Mouse (Mus musculus) gastrocnemius, adult 2 months (tissue): ENCODE measurements around the gene Itgb3bp. TPM values are rescaled to one million over a fixed set of nuclear protein-coding genes. Genes with fewer than 3 reads are reported as not detected.
A peak's percentile ranks its signal among the peaks of the same experiment; 100 is the strongest.

Experiments
- DNase-seq: peaks from one replicate; pipeline ENCODE4 v3.0.0; 2022
- H3K27ac ChIP-seq: fragments of 200-600 bp; 2 replicates; pipeline ENCODE4 v1.8.1; 2022; ENCODE audit warnings: mild to moderate bottlenecking
- H3K4me3 ChIP-seq: fragments of 200-600 bp; 2 replicates; pipeline ENCODE4 v1.8.1; 2022; ENCODE audit warnings: mild to moderate bottlenecking, moderate library complexity
- CTCF ChIP-seq: fragments of 200-600 bp; IDR thresholded peaks from 2 replicates; pipeline ENCODE4 v1.8.1; 2022; ENCODE audit warnings: antibody characterized with exemption, mild to moderate bottlenecking, moderate library complexity
- intact Hi-C: fragments of 180-260 bp; cut with DNase I; formaldehyde crosslinking; loops from one replicate; pipeline ENCODE4 v1.15.1; 2025
- long read RNA-seq, 2 experiments: library from polyadenylated mRNA; stranded (forward); transcript quantifications; one replicate each; pipeline ENCODE4 v2.0.0; 2021
- total RNA-seq, 2 experiments: library from RNA; stranded (reverse); gene quantifications; 2 replicates each; pipeline ENCODE4 v1.2.3; 2021

Itgb3bp gene
- total RNA-seq = 1 to 10 TPM; 3.7 to 5.1 TPM
- long read RNA-seq, experiment 1, partial matches to known transcripts = 0 of 5 reads
- long read RNA-seq, experiment 1, other reads (novel, unspliced or antisense) = 4 of 5 reads
- long read RNA-seq, experiment 2, partial matches to known transcripts = 2 of 8 reads
- long read RNA-seq, experiment 2, other reads (novel, unspliced or antisense) = 3 of 8 reads

DNA sequence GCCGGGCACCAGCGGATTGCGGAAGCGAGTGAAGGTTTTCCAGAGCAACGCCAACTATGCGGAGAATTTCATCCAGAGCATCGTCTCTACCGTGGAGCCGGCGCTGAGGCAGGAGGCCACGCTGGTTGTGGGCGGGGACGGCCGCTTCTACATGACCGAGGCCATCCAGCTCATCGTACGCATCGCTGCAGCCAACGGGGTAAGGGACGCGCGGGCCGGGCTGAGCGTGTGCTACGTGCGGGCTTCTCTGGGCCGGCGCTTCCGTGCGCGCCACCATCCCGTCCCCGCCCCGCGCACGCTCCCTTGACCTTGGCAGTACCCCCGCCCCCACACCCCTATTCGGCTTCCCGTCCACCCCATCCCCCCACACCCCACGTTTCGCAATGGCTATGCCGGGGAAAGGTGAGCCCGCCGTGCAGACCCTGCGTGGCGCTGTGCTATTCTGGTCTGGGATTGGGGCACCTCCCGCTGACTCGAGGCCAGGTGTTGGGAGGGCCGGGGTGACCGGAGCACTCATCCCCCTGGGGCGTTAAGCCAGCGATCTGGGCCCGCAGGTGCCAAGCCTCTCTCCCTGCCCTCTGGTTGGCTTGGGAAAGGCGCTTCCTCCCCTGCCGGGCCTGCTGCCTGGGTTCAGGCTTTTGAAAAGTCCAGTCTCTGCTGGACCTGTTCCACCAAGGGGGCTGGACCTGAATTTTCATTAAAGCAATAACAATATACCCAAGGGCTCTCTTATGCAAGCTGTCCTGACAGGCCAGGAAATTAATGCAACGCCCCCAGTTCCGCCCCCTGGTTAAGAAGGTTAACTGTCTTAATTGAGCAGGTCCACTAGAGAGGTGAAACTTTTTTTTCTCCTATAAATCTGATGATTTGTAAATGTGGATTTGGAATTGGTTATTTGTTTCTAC lies at the start of gene Itgb3bp:
Itgb3bp (minus strand) TSS at position 201 of the 905 bp plus-strand sequence.
- TF ChIP-seq CTCF = no peak
- H3K27ac ChIP-seq = peak within 1 kb of the TSS; percentile 99
- intact Hi-C loops = loop anchor here (2.0 to 5.0 kb wide), 2 partner anchors 25 to 42 kb away; no protein-coding TSS in a partner anchor
- peak; percentile 98 for DNase-seq
- H3K4me3 ChIP-seq = peak within 1 kb of the TSS; percentile 82

DNA sequence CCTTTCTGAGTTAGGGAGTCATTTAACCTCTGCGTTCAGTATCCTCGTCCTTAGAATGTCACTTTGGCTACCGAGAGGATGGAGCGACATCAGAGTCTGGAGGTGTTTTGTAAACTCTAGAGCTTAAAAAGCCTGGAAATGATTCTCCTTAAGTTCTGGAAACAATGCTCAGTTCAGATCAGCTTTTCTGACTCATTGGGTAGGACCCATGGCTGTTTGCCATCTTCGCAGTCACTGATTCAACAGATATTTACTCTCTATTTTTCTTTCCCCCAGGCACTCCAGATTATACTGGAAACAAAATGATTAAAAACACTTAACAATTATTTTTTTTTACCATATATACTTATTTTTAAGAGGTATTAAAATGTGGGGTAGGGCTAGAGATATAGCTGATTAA lies 49.7 kb upstream of the Itgb3bp start:
- peak overlapping the region; percentile 87 for H3K27ac ChIP-seq
- intact Hi-C loops = no loop called here
- H3K4me3 ChIP-seq = no peak overlapping the region
- TF ChIP-seq CTCF = no peak
- peak; percentile 63 for DNase-seq

DNA sequence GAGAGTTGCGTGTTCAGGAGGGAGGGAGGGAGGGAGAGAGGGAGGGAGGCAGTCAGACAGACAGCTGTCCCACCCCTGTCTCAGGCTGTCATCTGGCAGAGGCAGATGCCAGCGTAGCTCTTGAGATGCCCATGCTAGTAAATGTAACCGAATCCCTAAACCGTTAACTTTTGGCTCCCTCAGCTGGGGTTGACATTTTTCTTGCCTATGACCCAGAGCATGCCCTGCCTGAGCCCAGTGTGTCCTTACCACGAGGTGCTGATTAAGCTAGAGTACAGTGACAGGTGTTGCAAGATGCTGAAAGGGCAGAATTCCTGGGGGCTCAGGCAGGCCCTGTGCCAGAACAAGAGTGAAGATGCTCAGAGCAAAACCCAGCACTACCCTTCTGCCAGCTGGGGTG lies 44.8 kb upstream of the Itgb3bp start:
- DNase-seq = peak; percentile 89

DNA sequence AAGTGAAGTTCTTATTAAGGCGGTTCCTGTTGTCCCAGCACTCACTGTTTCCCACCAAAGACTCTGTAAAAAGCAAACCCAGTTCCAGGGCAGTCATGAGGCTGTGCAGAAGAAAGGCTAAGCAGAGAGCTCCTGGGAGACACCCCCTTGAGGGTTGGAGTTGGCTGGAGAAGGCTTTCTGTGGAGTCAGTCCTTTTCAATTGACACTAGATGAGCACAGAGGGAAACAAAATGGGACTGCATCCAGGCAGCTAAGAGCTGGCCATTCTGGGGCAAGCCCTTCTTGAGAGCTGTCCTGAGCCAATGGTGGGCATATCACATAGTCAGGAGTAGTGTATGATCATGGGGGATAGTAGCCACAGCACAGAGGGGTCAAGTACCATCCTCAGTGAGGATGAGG lies 44.3 kb upstream of the Itgb3bp start:
- DNase-seq = peak; percentile 76
- Histone ChIP-seq H3K4me3 (peak overlapping the region; percentile 35), H3K27ac (peak overlapping the region; percentile 87)
- TF ChIP-seq CTCF = no peak
- intact Hi-C loops = loop anchor here (5.0 kb wide), 1 partner anchor 42 kb away; no protein-coding TSS in a partner anchor

More for the DNA sequence above, 44.8 kb upstream of the Itgb3bp start:
- intact Hi-C loops = loop anchor here (5.0 kb wide), 1 partner anchor 42 kb away; no protein-coding TSS in a partner anchor
- TF ChIP-seq CTCF = no peak
- Histone ChIP-seq H3K4me3 (no peak overlapping the region; the same call in 1 of the 2 replicates), H3K27ac (peak overlapping the region; percentile 87)

DNA sequence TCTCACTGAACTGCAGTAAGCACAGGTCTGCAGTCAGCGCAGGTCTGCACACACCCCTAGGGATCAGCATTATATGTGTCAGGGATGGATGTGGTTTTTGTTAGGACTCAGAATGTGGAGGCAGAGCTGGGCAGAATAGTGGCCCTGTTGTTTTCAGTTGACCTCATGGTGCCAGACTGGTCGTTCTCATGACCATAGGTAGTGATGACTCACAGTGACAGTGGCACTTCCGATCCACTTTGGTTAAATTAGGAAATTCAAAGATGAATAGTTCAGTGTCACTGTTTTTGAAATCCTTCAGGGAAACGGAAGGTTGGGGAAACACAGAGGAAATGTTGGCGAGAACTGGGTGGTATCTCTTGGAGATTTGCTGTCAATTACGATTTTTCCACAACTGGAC lies 43.3 kb upstream of the Itgb3bp start:
- Histone ChIP-seq H3K27ac (peak overlapping the region; percentile 87), H3K4me3 (peak overlapping the region; percentile 35; the same call in 1 of the 2 replicates)
- TF ChIP-seq CTCF = no peak
- peak; percentile 16 for DNase-seq
- intact Hi-C loops = loop anchor here (5.0 kb wide), 1 partner anchor 41 kb away; no protein-coding TSS in a partner anchor

DNA sequence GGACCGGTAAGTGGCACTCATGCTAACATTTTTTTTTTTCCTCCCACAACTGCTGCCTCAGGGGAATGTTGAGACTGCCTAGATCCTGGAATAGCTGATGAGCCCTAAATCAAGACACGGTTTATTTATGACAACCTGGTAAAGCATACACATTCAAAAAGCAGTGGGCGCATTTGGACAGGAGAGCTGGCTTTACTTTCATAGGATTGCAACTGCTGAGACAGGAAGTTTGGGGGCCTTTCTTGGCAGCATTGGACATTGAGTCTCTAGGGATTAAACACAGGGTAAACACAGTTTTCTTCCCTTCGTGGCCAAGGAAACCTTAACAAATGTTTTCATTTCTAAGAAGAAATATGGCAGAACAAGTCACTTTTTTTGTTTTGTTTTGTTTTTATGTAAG lies 40.5 kb upstream of the Itgb3bp start:
- intact Hi-C loops = loop anchor here (2.0 to 5.0 kb wide), 2 partner anchors 13 to 38 kb away; no protein-coding TSS in a partner anchor
- no peak for DNase-seq
- TF ChIP-seq CTCF = no peak
- Histone ChIP-seq H3K27ac (peak overlapping the region; percentile 87), H3K4me3 (peak overlapping the region; percentile 46)

DNA sequence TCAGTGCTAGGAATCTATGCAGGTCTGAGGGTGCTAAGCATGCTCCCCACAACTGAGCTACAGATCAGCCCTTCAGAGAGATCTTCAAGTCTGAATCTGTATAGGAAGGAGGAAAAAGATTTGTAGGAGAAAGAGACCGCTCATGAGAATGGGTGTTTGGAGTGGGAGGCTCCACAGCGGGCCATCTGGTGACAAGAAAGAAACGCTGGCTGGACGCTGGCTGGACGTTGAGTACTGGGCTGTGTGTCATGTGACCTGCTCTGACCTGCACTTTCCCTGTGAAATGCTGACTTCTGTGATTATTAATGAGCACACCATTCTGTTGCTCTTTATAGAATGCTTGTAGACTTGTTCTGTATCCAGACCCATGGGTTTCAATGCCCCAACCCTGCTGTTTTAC lies 39.7 kb upstream of the Itgb3bp start:
- intact Hi-C loops = no loop called here
- Histone ChIP-seq H3K4me3 (peak overlapping the region; percentile 46), H3K27ac (peak overlapping the region; percentile 87)
- no peak for TF ChIP-seq CTCF
- peak; percentile 84 for DNase-seq

DNA sequence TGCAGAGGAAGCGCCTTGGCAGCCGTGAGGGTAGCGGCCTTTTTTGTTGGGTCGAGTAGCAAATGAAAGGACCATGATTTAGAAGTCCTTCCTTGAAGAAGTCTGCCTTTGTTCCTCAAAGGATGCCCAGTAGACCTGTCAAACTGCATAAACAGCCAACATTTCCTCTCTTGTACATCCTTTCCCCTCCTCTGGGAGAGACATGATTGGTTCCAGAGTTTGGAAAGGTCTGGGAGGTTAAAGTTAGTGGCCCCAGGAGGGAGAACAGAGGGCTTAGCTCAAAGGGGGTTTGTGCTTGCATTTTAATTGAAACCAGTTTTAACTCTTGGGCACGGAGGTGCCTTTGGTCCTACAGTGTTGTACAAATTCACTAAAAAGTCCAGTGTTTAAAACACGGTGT lies 36.9 kb upstream of the Itgb3bp start:
- Histone ChIP-seq H3K4me3 (peak overlapping the region; percentile 16; the same call in 1 of the 2 replicates), H3K27ac (peak overlapping the region; percentile 87)
- intact Hi-C loops = no loop called here
- TF ChIP-seq CTCF = no peak
- no peak for DNase-seq

DNA sequence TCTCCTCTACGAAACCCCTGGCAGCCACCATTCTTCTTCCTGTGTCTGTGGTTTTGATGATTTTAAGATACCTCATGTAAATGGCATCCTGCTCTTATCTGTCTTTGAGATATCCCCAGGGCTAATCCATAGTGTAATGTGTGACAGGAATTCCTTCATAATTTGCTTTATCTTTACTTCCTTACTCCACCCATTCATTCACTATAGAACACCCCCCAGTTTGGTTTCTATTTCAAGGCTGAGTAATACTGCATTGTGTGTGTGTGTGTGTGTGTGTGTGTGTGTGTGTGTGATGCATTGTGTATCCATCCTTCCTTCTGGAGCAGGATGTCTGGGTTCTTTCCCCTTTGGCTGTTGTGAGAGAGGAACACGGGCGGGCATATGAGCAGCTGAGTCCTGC lies 29.7 kb upstream of the Itgb3bp start:
- no peak for DNase-seq
- no peak for TF ChIP-seq CTCF
- intact Hi-C loops = no loop called here
- H3K27ac ChIP-seq = peak overlapping the region; percentile 90
- H3K4me3 ChIP-seq = peak overlapping the region; percentile 76

DNA sequence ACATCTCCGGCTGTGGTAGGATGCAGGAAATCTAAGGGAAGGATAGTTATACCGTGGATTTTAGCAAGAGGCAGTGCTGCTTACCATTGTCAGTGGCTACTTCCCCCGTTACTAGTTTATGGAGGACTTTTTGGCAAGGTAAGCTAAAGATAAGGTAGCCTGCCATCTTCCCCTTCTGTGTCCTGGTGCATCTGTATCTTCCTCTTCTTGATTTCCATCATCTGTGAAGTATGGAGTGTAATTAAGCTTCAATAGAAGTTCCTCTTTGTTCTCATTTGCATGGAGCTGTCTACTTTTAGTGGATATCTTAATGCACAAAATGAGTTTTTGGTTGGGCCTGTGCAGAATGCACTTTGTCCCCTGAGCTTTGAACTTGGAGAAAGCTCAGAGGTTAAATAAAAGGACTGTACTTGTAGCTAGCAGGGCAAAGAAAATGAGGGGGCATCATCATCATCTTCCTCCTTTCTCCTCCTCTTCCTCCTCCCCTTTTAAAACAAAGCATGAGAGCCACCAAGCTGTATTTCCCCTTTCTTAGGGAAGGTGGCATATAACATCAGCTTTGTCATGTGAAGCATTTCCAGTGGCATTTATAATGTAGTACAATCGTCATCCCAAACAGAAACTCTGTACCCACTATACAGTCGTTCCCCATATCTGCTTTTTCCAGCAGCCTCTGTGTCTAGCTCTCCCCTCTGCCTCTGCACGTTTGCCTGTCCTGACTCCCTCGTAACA lies 28.6 kb upstream of the Itgb3bp start:
- peak overlapping the region; percentile 90 for H3K27ac ChIP-seq

DNA sequence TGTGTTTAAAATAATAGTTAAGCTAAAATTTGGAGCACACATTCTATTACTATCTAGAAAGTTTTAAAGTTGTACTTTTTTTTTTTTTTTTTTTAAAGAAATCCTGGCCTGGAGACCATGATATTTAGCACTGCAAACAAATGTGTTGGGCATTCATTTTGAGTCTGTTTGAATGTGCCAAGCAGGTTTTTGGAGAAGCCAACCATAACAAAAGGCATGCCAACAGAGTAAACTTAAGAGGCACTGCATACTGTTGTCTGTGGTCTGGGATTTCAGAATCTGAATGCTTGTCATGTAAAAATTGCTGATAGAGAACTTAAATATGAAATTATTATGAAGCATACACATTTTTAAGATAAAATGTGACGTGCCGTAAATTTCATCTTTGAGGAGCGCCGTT lies 27.6 kb upstream of the Itgb3bp start:
- intact Hi-C loops = loop anchor here (2.0 kb wide), 1 partner anchor 14 kb away; no protein-coding TSS in a partner anchor
- no peak for DNase-seq
- Histone ChIP-seq H3K4me3 (peak overlapping the region; percentile 76), H3K27ac (peak overlapping the region; percentile 90)
- TF ChIP-seq CTCF = no peak

More for the DNA sequence above, 28.6 kb upstream of the Itgb3bp start:
- TF ChIP-seq CTCF = no peak
- peak overlapping the region; percentile 76 for H3K4me3 ChIP-seq
- intact Hi-C loops = no loop called here
- DNase-seq = no peak

DNA sequence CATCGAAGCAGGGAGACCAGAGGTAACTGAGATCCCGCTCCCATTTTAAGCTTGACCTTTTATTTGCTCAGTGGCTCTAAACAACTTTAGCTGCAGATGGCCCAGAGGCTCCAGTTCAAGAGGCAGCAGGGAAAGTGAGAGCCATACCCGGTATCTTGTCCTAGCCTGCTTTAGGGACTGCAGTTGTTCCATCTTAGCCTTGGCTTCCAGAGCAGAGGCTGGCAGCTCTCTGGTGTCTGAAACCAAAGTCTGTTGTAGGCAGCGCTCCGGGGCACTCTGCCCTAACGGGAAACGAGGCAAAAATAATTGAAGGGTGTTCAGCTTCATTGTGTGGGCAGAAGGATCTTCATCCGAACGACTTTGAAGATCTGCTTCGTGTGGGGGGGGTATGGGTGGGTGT lies 25.8 kb upstream of the Itgb3bp start:
- Histone ChIP-seq H3K27ac (peak overlapping the region; percentile 90), H3K4me3 (peak overlapping the region; percentile 76)
- intact Hi-C loops = loop anchor here (2.0 kb wide), 1 partner anchor 25 kb away; no protein-coding TSS in a partner anchor
- peak; percentile 87 for DNase-seq
- no peak for TF ChIP-seq CTCF
